Mouse (Mus musculus): ENCODE results near the gene Drd4.

Drd4 gene

DNA sequence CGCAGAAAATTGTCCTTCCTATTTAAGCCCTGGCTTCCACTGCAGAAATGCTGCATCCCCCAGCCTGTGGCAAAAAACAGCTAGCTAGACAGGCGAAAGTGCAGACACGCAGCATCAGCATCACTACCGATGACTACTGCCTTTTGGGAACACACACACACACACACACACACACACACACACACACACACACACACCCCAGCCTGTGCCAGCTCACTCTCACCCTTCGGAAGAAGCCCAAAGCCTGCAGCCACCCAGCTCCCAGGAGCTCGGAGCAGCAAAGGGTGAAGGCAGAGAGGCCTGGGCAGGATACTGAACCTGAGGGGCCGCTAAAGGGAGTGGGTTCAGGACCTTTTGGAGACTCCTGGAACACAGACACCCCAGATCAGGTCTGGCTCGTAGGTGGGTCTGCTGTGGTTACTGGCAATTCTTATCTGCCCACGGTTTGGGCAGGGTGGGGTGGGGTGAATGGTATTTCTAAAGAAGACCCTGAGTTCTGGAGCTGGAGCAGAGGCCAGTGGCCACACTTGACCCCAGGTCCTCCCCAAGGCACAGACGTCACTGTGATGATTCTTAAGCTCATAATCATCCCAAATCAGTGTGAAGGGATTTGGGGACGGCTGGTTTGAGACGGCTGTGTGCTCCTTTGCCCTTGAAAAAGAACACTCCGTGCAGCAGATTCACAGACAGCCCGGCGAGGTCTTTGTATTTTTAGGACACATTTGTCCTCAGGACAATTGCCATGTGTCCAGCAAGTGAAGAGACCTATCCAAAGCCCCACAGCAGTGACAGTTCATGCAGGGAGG, 980 bp downstream of the Drd4 start:
- no peak for DNase-seq (ENCODE audit: low spot score)

DNA sequence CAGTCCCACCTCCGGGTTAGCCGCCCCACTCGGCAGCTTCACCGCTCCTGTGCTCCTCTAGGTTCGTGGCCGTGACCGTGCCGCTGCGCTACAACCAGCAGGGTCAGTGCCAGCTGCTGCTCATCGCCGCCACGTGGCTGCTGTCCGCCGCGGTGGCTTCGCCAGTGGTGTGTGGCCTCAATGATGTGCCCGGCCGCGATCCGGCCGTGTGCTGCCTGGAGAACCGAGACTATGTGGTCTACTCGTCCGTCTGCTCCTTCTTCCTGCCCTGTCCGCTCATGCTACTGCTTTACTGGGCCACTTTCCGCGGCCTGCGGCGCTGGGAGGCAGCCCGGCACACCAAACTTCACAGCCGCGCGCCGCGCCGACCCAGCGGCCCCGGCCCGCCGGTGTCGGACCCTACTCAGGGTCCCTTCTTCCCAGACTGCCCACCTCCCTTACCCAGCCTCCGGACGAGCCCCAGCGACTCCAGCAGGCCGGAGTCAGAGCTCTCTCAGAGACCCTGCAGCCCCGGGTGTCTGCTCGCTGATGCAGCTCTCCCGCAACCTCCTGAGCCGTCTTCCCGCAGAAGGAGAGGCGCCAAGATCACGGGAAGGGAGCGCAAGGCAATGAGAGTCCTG, 2.2 kb downstream of the Drd4 start:
- DNase-seq (ENCODE audit: low spot score) = no peak

DNA sequence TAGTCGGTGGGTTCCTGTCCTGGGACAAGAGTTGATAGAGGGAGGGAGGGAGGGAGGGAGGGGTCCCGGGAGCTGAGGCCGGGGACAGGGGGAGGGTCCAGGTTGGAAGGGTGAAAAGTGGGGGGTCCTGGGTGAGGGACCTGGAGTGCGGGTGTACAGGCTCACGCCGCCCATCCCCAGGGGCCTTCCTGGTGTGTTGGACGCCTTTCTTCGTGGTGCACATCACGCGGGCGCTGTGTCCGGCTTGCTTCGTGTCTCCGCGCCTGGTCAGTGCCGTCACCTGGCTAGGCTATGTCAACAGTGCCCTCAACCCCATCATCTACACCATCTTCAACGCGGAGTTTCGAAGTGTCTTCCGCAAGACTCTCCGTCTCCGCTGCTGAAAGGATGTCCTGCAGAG, 2.7 kb downstream of the Drd4 start:
- DNase-seq (ENCODE audit: low spot score) = no peak

DNA sequence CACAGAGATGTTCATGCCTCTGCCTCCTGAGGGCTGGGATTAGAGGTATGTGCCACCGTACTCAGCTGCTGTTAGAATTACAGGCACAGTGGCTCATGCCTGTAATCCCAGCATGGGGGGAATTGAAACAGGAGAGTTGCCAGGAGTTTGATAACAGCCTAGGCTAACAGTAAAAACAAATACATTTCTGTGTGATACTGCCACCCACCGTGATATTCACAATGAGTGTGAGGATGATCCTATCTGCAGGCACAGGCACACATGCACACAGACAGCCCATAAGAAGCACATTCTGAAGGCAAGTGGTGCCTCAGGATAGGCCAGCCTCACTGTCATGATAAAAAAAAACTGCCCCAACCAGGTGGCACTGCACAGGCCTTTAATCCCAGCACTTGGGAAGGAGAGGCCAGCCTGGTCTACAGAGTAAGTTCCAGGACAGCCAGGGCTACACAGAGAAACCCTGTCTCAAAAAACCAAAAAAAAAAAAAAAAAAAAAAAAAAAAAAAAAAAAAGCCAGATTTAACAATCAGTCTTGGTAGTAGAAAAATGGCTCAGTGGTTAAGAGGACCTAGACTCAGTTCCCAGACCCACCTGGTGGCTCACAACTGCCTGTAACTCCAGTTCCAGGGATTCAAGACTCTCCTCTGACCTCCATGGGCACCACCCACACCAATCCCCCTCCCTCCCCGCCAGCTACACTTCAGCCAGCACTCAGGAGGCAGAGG, 6.3 kb downstream of the Drd4 start:
- no peak for DNase-seq (ENCODE audit: low spot score)

DNA sequence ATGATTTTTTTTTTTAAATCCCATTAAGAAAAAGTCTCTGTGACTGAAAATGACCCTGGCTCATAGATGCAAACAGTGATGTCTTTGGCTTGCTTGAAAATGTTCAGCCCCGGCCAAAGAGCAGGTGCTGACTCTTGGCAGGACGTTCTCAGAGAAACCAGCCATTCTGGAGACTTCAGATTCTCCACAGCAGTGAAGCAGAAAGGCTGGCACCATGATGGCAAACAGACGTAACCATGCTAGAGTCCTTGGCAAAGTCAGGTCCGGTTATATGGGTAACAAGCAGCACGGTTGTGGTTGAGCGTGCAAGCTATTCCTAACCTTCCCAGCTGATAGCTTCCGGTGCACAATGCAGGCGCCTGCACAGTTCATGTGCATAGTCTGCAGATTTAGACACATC, 7.4 kb downstream of the Drd4 start:
- DNase-seq (ENCODE audit: low spot score) = no peak

DNA sequence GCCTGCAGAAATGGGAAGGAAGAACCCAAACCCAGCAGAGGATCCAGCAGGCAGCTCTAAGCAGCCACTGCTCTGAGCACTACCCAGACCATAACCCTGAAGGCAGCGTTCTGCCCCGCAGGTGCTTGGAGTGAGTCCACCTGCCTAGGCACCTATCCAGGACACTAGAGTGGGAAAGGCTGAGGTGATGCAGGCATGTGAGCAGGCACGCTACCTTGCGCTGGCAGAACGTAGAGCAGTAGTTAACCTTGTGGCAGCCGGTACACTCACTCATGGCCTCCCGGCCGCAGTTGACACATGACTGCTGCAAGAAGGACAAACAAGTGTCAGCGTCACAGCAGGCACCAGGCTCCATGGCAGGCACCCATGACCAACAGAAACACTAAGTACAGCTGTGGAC, 9.6 kb downstream of the Drd4 start:
- DNase-seq (ENCODE audit: low spot score) = no peak

DNA sequence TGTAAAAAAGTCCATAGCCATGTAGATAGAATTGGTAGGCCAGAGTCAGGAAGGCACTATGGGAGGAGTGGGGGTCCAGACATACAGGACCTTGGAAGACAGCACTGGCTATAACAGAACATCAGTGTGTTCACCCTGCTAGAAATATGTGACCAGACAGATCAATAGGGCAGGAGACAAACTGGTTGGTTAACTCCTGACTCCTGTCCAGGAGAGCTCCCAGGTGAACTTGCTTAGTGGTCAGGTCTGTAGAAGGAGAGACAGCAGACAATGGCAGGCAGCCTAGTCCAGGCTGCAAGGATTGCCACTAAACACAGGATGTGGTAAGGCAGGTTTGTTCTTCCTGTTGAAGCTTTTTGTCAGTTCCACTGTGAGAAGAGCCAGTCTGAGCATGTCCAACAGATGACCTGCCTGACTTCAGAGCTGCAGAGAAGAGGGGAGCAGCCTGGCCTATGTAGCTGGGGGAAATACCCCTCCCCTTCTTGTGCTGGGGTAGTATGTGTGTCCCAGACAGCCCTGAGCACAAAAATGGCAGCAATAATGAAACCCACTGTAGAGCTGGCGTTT, 11.0 kb downstream of the Drd4 start:
- DNase-seq (ENCODE audit: low spot score) = peak; percentile 65

DNA sequence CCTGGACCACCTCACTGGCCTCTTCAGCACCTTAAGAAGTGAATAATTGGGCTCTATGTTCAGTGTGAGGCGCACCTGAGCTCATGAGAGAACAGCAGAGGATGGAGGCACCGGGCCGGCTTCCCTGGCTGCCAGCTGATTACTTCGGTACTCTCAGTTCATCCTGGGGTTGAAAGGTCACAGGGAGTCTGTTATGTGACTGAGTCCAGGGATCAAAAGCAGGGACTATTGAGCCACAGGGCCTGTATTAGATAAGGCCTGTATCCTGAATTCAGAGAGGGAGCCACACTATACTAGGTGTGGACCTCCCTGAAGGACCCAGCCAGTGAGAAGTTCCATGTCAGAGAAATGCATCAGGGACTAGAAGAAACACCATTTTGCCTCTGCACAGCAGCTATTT, 12.7 kb downstream of the Drd4 start:
- no peak for DNase-seq (ENCODE audit: low spot score)

DNA sequence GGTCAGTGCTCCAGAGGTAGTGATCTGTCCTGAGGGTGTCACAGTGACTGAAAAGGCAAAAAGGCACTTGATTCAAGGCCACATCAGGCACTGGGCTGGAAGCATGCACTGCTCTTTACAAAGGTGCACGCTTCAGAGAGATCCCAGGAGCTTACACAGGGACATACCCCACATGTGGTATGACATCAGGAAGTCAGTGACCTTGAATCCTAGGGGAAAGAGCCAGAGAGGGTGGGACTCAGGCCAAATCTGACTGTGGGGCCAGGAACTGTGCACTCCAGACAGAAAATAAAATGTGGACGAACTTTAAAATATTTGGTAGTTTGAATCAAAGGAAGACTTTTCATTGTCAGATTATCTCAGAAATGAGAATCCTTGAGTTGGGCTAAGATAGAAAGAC, 22.6 kb downstream of the Drd4 start:
- DNase-seq (ENCODE audit: low spot score) = no peak

DNA sequence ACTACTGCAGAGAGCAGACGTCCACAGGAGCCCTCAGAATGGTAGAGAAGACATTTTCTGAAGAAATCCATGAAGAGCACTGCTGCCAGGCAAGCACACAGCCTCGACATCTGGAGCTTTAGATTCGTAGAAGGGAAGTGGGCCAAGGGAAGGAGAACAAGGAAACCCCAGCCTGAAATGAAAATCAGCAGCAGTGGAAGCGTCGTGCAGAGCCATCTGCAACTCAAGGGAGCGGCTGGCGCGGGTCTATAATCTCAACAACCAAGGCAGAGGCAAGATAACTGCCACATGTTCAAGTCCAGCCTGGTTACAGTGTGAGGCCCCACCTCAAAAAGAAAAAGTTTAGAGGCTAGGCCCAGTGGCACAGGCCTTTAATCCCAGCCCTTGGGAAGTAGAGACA, 23.3 kb downstream of the Drd4 start:
- no peak for DNase-seq (ENCODE audit: low spot score)

DNA sequence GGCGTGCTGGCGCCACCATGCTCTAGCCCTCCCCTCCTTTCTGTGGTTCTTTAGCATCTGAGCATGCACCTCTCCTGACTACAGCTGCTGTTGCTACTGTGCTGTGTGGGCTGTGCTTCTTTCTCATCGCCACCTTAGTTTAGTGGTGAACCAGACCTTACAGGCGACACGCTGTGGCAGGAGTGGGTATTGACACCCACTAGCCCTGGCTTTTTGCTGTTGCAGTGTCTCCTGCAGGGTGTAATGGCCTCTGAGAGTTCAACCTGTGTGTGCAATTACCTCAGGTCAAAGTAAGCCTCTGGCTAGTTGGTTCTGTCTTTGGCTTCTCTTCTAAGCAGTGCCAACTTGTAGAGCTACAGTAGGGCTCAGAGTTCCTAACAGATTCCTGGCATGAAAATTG, 24.2 kb downstream of the Drd4 start:
- peak; percentile 72 for DNase-seq (ENCODE audit: low spot score)

DNA sequence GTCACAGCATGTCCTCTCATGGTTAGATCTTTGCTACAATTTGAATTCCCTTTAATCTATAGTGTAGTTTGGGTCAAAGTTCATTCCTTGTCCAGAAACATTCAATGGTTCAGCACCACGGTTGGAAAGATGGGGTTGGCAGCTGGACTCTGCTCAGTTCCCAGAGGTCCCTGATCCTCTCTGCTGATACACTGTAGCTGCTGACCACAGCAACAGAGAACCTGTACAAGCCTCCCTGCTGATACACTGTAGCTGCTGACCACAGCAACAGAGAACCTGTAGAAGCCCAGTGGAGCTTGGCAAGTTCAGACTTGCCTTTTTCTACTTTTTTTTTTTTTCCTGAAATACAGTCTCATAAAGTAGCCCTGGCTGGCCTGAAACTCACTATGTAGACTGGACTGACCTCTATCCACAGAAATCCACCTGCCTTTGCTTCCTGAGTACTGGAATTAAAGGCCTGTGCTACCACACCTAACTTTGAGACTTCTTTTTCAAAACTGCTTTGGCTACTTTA, 25.9 kb downstream of the Drd4 start:
- no peak for DNase-seq (ENCODE audit: low spot score)

DNA sequence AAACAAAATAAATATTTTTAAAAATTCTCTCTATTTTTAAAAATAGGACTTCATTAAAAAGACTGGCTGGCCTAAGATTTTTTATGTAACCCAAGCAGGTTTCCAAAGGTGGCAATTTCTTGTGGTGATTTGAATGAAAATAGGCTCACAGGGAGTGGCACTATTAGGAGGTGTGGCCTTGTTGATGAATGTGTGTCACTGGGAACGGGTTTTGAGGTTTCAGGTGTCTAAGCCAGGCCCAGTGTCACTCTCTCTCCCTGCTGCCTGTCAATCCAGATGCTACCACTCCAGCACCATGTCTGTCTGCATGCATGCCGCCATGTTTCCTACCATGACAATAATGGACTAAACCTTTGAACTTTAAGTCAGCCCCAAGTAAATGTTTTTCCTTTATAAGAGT, 27.6 kb downstream of the Drd4 start:
- no peak for DNase-seq (ENCODE audit: low spot score)

DNA sequence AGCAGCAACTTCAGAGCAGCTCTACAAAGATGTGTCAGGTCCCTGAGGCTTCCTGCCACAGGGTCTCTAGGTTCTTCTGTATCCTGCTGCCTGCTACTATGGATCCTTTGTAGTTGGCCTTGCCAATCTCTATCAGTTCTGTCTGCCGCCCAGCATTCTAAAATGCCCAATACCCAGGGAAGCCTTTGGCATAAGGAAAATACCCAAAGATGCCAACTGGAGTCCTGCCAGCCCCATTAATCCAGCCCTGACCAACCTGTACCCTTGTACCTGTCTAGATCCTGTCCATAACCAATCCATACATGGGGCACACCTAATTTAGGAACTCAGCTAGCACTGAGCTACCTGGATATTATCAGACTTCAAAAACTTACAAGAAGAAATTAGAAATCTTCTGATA, 32.9 kb downstream of the Drd4 start:
- DNase-seq (ENCODE audit: low spot score) = no peak

DNA sequence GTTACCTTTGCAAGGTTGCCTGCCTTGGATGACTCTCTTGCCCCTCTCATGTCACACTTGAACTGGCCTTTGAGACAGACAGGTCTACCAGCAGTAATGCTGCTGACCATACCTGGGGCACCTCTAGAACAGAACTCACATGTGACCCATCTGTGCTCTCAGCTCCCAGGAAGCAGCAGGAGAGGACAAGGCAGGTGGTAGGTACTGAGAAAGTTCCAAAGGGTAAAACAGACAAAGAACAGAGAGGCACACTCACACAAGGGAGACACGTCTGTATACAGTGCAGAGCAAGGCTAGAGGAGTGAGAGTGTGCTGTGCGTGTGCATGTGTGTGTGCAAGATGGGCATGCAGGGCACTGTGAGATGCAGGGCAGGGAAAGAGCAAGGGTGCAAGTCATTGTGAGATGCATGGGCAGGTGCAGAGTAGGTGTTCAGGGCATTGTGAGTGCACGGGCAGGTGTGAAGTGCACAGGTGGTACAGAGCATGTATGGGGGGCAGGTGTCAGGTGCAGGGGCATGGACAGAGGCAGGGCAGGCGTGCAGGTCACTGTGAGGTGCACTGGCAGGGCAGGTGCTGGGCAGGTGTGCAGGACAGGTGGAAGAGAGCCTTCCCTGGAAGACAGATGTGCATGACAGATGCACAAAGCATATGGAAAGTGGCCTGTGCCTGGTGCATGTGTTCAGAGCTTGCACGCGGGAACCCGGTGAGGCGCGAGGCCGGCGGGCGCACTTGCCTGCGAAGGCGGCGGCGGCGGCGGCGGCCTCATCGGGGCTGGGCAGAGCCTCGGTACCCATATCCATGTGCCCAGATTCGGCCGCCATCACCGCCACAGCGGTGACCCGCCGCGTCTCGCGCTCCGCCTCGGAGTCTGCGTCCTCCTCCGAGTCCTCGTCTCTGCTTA, 35.0 kb downstream of the Drd4 start:
- DNase-seq (ENCODE audit: low spot score) = peak; percentile 44

DNA sequence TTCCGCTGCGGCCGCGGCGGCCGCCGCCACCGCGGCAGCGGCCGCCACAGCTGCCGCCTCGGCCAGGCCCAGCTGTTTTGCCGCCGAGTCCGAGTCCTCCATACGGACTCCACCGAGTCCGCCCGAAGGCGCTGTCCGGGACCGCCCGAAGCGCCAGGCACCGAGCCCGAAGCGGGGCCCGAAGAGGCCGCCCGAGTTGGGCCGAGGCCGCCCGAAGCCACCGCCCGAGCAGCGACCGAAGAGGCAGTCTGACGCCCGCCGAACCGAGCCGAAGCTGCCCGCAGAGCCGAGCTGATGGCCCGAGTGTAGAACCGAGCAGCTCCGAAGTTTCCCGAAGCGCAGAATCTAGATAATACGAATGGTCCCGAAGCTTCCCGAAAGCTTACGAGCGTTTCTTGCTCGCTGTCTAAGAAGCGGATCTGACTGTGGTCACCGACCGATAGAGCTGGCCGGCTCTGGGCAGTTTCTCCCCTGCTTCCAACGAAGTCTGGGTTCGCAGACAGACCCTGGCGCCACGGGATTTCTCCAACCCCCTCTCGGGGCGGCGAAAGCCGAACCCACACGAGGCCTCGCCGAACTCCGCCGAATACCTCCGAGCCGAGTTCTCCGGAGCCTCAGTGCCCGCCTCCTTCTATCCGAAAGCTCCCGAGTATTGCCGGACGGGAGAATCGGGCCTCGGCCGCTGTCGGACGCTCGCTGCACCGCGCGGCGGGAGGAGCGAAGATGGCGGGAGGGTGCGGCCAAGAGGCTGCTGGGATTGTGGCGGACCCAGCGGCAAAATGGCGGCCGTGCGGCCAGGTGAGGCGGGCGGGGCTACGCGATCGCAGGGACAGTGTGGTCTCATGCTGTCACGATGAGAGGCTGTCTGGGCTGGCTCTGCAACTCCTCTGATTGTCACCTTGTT, 35.9 kb downstream of the Drd4 start, which contains the start of the genes Deaf1 and Tmem80:
Gene Deaf1 (minus strand): TSS at position 222 of the 904 bp plus-strand sequence.
Gene Tmem80 (plus strand): TSS at position 271 of the 904 bp plus-strand sequence.
- DNase-seq (ENCODE audit: low spot score) = peak; percentile 97

DNA sequence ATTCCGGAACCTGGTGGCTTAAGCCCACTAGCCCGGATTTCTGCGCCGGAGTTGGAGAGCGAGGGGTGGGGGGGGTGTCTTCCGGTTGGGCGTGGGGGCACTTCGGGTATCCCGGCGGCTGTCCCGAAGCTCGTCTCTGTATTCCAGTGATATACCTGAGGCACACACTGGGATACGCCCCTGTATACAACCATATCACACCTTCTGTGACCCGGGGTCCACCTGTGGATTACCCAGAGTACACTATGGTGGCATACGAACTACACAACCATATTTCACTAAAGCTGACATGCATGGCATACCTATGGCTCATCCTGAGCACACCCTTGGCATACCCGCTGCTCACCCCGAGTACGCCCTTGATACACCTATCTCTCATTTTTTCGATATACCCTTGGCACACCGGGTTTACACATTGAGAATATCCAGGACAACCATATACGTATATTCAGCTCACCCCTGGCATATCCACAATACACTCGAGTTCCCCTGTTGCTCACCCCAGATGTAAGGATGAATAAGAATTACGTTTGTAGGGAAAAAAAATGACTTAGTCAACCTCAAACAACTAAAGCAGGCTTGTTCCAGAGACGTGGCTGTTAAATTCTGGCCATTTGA, 36.7 kb downstream of the Drd4 start:
- DNase-seq (ENCODE audit: low spot score) = no peak

DNA sequence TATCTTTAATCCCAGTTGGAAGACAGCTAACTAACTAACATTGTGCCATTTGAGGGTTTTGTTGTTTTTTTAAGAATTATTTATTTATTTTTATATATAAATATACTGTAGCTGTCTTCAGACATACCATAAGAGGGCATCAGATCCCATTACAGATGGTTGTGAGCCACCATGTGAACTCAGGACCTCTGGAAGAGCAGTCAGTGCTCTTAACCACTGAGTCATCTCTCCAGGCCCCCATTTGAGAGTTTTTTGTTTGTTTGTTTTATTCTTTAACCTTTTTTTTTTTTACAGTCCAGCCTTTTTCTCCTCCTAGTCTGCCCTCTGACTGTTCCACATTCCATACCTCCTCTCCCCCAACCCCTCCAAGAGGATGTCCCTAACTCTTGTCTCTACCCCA, 38.9 kb downstream of the Drd4 start:
- no peak for DNase-seq (ENCODE audit: low spot score)

DNA sequence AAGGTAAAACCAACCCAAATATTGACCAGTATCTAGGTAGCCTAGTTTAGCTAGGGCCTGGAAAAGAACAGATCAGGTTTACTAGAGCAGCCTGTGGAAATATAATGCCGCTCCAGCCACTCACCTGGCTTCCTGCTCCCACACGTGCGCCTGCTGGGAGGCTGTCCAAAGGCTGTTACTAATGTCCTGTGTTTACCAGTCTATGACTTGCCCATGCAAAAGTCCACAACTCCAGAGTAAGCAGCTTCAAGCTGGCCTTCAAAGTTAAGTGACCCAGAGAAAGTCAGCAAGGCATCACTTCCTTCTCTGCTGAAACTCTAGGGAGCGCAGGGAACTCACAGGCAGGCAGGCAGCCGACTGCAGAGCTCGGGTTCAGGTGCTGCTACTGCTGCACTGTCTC, 40.2 kb downstream of the Drd4 start:
- no peak for DNase-seq (ENCODE audit: low spot score)

DNA sequence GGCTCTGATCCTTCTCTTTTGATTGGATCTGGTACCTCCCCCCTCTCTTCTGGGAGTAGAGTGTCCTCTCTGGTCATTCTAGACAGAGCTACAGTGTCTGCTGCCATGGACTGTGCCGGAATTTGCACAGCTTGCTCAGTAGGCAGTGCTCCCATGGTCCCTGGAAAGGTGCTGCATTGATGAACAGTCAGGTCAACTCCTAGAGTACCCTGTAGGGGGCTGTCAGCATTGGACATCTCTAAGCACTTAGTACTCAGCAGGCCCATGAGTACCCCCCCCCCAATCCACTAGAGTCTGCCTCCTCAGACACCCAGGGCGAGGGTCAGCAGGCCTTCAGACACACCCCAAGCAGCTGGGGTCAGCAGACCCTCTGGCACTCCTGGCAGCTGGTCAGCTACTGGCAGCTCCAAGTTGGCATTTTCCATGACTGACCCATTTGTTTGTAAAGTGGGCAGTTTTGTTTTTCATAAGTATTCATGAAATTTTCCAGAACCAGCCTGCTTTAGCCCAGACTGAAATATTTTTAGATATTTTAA, 43.3 kb downstream of the Drd4 start:
- DNase-seq (ENCODE audit: low spot score) = no peak

All from T-cell, adult 2 months (primary cell).